Mouse (Mus musculus): ENCODE results near the gene Patj. TPM values are rescaled to one million over a fixed set of nuclear protein-coding genes. Genes with fewer than 3 reads are reported as not detected.

The Patj gene
- polyA plus RNA-seq (2017; shearing (Covaris generic)): 184 TPM

DNA sequence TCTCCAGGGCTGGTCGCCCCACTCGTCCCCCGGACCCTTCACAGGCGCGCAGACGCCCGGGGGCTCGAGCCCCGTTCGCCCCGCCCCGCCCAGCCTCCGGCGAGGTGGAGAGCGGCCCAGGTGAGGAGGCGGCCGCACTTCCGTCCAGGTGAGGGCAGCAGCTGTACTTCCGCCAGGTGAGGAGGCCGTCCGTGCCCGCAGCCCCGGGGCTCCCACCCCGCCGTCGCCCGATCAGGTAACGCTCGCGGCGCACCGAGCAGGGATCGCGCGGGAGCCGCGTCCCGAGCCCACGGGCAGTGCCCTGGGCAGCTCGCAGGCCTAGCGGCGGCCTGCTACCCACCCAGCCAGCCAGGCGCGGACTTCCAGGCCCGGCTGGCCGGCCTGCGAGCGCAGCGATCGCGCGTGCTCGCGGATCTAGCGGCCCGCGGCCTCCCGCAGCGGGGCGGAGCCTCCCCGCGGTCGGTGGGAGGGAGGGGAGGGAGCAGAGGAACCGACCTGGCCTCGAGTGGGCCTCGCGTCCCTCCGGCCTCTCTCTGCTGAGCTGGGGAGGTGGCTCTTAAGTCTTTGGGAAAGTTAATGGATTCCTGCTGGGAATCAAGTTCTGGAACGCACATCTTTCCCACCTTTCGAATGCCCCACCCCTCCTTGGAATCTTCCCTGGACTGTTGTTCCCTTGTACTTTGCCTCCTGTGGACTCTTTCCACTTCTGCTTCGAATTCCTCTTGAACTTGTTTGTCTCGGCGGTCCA lies at the start of gene Patj:
Gene Patj (plus strand): TSS at position 96 of the 748 bp plus-strand sequence.

DNA sequence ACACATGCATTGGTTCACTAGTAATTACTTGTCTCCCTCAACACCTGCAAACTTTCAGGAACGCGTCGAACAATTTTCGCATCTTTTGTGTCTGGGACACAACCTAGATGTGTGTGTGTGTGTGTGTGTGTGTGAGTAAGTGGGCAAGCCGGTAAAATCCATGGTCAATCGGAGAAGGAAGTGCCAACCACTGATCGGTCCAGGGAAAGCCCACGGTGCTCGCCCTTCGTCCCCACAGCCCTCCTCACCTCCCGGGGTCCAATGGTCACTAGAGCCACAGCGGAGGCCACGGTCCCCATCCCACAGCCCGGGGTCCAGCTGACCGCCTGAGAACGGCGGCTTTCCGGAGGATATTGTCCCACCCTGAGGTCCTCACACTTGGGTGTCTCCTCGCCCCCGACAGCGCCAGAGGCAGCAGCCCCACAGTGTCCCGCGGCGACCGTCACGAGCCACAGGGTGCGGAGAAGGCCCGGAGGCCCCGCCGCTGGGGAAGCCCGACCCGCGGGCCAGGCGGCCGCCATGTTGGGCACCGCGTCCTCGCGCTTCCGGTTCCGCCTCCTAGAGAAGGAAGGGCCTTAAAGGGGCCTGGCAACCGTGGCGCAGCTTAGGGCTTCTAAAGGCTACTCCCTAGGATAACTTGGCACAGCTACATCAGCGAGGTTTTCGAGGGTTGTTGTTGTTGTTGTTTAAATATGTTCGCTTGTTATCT lies 12.7 kb upstream of the Patj start, which contains the start of gene Tm2d1:
Gene Tm2d1 (minus strand): TSS at position 591 of the 709 bp plus-strand sequence.

DNA sequence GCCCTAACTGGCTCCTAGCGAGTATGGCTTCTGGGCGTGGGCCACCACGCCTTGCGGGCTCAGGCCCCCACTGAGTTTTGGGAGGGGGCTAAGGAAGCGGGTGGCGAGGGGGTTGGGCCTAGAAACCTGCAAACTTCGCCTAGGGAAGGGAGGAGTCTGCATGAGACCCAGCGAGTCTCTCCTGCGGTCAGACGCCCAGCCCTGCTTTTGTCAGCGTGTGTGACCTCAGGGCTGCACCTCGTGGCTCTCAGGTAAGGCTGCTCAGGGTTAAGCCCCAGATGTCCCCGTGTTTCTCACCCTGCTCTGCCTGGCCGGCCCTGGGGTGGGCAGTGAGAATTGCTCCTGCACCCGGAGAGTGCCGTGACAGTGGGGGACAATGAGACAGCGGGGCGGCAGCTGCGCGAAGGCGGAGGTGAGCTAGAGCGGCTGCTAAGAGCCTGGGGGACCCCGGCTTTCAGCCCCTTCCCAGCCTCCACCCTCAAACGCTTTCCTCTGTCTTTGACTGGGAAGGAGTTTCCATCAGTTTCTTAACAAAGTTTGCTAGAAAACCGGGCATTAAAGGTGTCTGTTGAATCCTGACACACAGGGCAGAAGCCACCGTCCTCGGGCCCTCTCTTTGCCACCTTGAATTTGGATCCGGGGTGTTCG lies 331.1 kb downstream of the Patj start, which contains the start of gene L1td1:
Gene L1td1 (plus strand): TSS at position 145 of the 648 bp plus-strand sequence.

Other genes with a start within 250 kb of the Patj start
- gene Tm2d1, start 12.5 kb upstream of the Patj start, polyA plus RNA-seq (2017; shearing (Covaris generic)): 74.9 TPM

All from naive thymus-derived CD4-positive, alpha-beta T cell, adult 5 months (primary cell).